Mouse (Mus musculus) midbrain, embryonic 14.5 days (tissue): ENCODE results near the gene Mat2b. TPM values are rescaled to one million over a fixed set of nuclear protein-coding genes. Genes with fewer than 3 reads are reported as not detected.
"Not testable (repeated sequence)": the region's sequence is repeated elsewhere in the genome, so short reads cannot be mapped to it uniquely, and the experiment has no call there.

ENCODE experiments used
- ATAC-seq: fragments of 200-750 bp; cut with Nextera tagmentation; 2 replicates; pipeline ENCODE4 v1.8.0; 2017; ENCODE audit warnings: moderate number of reproducible peaks, moderate library complexity; ENCODE audit not compliant: low FRiP score, low TSS enrichment
- DNase-seq: peaks from one replicate; pipeline ENCODE4 v3.0.0-alpha.2; 2015
- H3K27ac ChIP-seq: fragments of 300-500 bp; sonication (generic); replicated peaks from 2 replicates; pipeline ENCODE4 v1.5.1; 2014; ENCODE audit warnings: mild to moderate bottlenecking, low read depth, low read length, moderate library complexity
- H3K27me3 ChIP-seq: fragments of 300-500 bp; sonication (generic); 2 replicates; pipeline ENCODE4 v1.6.1; 2014; ENCODE audit warnings: low read length, control low read depth, mixed read lengths; ENCODE audit not compliant: control insufficient read depth, insufficient read depth
- H3K36me3 ChIP-seq: fragments of 300-500 bp; sonication (generic); 2 replicates; pipeline ENCODE4 v1.6.1; 2014; ENCODE audit warnings: low read length, control low read depth; ENCODE audit not compliant: control insufficient read depth, insufficient read depth
- H3K4me1 ChIP-seq: fragments of 300-500 bp; sonication (generic); 2 replicates; pipeline ENCODE4 v1.6.1; 2014; ENCODE audit warnings: mild to moderate bottlenecking, antibody characterized with exemption, low read length, control low read depth; ENCODE audit not compliant: control insufficient read depth, insufficient read depth
- H3K4me2 ChIP-seq: fragments of 300-500 bp; sonication (generic); 2 replicates; pipeline ENCODE4 v1.6.1; 2014; ENCODE audit warnings: mild to moderate bottlenecking, low read length, moderate library complexity
- H3K4me3 ChIP-seq: fragments of 300-500 bp; sonication (generic); replicated peaks from 2 replicates; pipeline ENCODE4 v1.5.1; 2014; ENCODE audit warnings: low read depth, low read length
- H3K9ac ChIP-seq: fragments of 300-500 bp; sonication (generic); replicated peaks from 2 replicates; pipeline ENCODE4 v1.6.1; 2014; ENCODE audit warnings: mild to moderate bottlenecking, low read length, moderate library complexity
- H3K9me3 ChIP-seq: fragments of 300-500 bp; sonication (generic); 2 replicates; pipeline ENCODE4 v1.6.1; 2016; ENCODE audit warnings: low read length, control low read depth, mixed read lengths; ENCODE audit not compliant: control insufficient read depth
- WGBS: fragments of 180-500 bp; shearing (Covaris S2); extraction: QIAGEN DNeasy Blood & Tissue Kit; methylation state at CpG from one replicate; pipeline ENCODE4 v1.1.7; 2014; 5-methylcytosine and 5-hydroxymethylcytosine counted together
- polyA plus RNA-seq: library from polyadenylated mRNA; unstranded; fragments of >200 nt; fragmentation: Nextera tagmentation; extraction: Ambion mirVana; gene quantifications from 2 replicates; pipeline ENCODE4 v1.2.1, GENCODE M21; 2014

The Mat2b gene
- polyA plus RNA-seq, 1 experiment from 2014 or later, result 69.9 TPM

- Histone ChIP-seq H3K4me3 (no peak overlapping the region), H3K9ac (no peak overlapping the region), H3K36me3 (peaks cover 13% of the 10 kb centered on the region; the same call in 1 of the 2 replicates), H3K4me2 (no peak overlapping the region), H3K27me3 (no peaks in the 10 kb centered on the region), H3K27ac (no peak overlapping the region), H3K4me1 (no peaks in the 10 kb centered on the region), H3K9me3 (no peaks in the 10 kb centered on the region)
- ATAC-seq, result no peak
- WGBS, result 93% methylated on average over 5 of the region's 5 CpGs
- no peak for DNase-seq
Measured at GRCm38 (mm10) chr11:40715524-40715923, 20.5 kb upstream of the Mat2b start.

DNA sequence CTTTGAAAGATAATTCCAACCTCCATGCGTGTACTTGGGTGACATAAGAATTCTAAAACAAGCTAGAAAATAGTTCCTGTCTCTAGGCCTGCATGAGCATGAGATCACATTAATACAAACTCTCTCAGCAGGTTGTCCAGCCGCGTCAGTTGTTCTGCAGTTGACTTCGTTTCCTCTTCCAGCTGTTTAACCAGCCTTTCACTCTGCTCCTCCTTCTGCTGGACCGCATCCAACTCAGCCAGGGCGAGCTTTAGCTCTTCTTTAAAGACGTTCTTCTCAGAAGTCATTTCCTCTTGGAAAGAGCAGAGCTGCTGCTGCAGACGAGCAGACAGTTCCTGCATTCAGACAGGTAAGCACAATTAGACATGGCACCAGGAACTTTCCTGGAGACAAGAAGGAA lies 18.9 kb upstream of the Mat2b start:
- ATAC-seq (no peak), DNase-seq (peak; percentile 7)
- H3K4me1 ChIP-seq, result no peaks in the 10 kb centered on the region
- no peak overlapping the region for H3K4me2 ChIP-seq
- H3K36me3 ChIP-seq, result peaks cover 21% of the 10 kb centered on the region; the same call in 1 of the 2 replicates
- no peak overlapping the region for H3K9ac ChIP-seq
- H3K27ac ChIP-seq, result no peak overlapping the region
- no peak overlapping the region for H3K4me3 ChIP-seq
- 86% methylated on average over 8 of the region's 8 CpGs for WGBS
- H3K9me3 ChIP-seq, result no peaks in the 10 kb centered on the region
- H3K27me3 ChIP-seq, result no peaks in the 10 kb centered on the region

GRCm38 (mm10) chr11:40709899-40710298 lies 14.9 kb upstream of the Mat2b start:
- not testable (repeated sequence) for H3K27ac ChIP-seq, H3K27me3 ChIP-seq, H3K4me3 ChIP-seq, H3K4me2 ChIP-seq, H3K9ac ChIP-seq, DNase-seq, H3K9me3 ChIP-seq, ATAC-seq, H3K4me1 ChIP-seq
- 92% methylated on average over 6 of the region's 6 CpGs for WGBS
- H3K36me3 ChIP-seq, result peaks cover 20% of the 10 kb centered on the region; the same call in 1 of the 2 replicates

DNA sequence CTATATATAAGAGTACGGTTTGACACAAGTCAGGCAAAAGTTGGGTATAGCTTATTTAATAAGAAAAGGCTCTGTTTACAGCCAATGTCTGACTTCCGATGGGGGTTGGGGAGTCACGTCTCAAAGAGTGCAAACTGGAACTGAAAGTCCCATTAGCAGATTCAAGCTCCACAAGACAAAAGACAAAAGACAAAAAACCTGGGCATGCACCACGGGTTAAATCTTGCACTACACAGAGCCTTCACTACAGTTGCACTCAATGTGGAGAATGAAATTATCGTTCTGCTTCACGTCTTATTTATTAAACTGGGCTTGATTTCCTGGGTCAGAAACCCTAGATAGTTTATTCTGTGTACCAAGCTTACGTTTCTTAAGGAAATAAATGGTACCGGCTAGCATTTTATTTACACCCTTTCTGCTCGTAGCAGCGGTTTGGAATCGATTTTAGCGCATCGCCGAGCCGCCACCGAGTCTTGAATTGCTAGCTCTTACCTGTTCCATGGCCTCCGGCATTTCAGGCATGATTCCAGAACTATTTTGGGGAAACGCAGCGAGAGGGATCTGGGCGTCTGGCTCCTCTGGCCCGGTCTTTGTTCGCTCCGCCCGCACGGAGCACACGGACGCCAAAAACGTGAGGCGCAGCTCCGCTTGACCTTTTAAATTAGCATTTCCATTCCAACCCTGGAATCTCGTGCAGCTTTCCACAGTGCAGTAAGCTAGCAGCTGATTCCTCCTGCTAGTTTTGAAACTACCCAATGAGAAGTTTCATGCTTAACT lies 504 bp downstream of the Mat2b start:
- H3K4me2 ChIP-seq, result peak overlapping the region; percentile 88
- H3K9me3 ChIP-seq, result no peaks in the 10 kb centered on the region
- peak; percentile 38 for ATAC-seq
- H3K4me1 ChIP-seq, result peaks cover 18% of the 10 kb centered on the region
- H3K9ac ChIP-seq, result peak overlapping the region; percentile 75
- no peaks in the 10 kb centered on the region for H3K36me3 ChIP-seq
- DNase-seq, result peak; percentile 86
- peak overlapping the region; percentile 59 for H3K4me3 ChIP-seq
- H3K27ac ChIP-seq, result peak overlapping the region; percentile 93
- no peaks in the 10 kb centered on the region for H3K27me3 ChIP-seq
- under 1% methylated on average over 31 of the region's 31 CpGs for WGBS

DNA sequence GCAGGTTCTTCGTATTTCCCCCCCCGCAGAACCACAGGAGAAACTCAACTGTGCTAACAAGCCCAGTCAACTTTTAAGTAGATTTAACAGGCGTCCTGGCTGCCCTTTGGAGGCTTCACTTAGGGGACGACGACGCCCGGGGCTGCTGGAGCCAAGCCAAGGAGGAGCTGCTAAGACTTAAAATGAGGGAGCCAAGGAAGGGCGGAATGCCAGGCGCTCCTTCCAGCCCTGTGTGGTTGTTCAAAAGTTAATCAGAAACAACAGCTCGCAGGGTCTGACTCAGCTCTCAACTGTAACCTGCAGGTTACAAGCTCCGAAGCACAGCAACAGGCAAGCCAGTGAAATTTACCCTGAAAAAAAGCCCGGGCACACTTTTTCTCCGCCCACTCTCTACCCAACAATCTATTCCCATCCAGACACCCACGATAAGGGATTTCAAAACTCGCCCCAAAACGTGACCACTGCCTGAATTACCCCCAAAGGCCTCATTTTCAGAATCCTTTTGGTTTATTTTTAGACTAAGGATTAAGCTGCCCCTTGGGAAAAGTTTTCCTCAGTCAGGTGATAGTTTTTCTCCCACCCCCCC lies 1.5 kb downstream of the Mat2b start:
- Histone ChIP-seq H3K27ac (peak overlapping the region; percentile 93), H3K4me3 (peak overlapping the region; percentile 59), H3K9me3 (no peaks in the 10 kb centered on the region), H3K9ac (peak overlapping the region; percentile 45), H3K36me3 (no peaks in the 10 kb centered on the region), H3K4me1 (peaks cover 18% of the 10 kb centered on the region), H3K4me2 (peak overlapping the region; percentile 88), H3K27me3 (no peaks in the 10 kb centered on the region)
- under 1% methylated on average over 16 of the region's 16 CpGs for WGBS
- ATAC-seq (no peak), DNase-seq (peak; percentile 76)

GRCm38 (mm10) chr11:40692511-40693365 lies 2.3 kb downstream of the Mat2b start:
- under 1% methylated on average over 36 of the region's 36 CpGs for WGBS
- Histone ChIP-seq H3K4me3 (peak overlapping the region; percentile 59), H3K9ac (peak overlapping the region; percentile 60), H3K4me1 (peaks cover 18% of the 10 kb centered on the region), H3K4me2 (peak overlapping the region; percentile 88), H3K9me3 (no peaks in the 10 kb centered on the region), H3K27ac (peak overlapping the region; percentile 93), H3K27me3 (no peaks in the 10 kb centered on the region), H3K36me3 (no peaks in the 10 kb centered on the region)
- DNase-seq (peak; percentile 97), ATAC-seq (peak; percentile 98)

- no peaks in the 10 kb centered on the region for H3K9me3 ChIP-seq
- H3K27ac ChIP-seq, result peak overlapping the region; percentile 93
- H3K4me3 ChIP-seq, result peak overlapping the region; percentile 59
- peak overlapping the region; percentile 60 for H3K9ac ChIP-seq
- DNase-seq (no peak), ATAC-seq (peak; percentile 62)
- no peaks in the 10 kb centered on the region for H3K27me3 ChIP-seq
- H3K4me2 ChIP-seq, result peak overlapping the region; percentile 88
- H3K4me1 ChIP-seq, result peaks cover 18% of the 10 kb centered on the region
- under 1% methylated on average over 28 of the region's 28 CpGs for WGBS
- H3K36me3 ChIP-seq, result peaks cover 5% of the 10 kb centered on the region
Measured at GRCm38 (mm10) chr11:40692101-40692509, 2.9 kb downstream of the Mat2b start.

DNA sequence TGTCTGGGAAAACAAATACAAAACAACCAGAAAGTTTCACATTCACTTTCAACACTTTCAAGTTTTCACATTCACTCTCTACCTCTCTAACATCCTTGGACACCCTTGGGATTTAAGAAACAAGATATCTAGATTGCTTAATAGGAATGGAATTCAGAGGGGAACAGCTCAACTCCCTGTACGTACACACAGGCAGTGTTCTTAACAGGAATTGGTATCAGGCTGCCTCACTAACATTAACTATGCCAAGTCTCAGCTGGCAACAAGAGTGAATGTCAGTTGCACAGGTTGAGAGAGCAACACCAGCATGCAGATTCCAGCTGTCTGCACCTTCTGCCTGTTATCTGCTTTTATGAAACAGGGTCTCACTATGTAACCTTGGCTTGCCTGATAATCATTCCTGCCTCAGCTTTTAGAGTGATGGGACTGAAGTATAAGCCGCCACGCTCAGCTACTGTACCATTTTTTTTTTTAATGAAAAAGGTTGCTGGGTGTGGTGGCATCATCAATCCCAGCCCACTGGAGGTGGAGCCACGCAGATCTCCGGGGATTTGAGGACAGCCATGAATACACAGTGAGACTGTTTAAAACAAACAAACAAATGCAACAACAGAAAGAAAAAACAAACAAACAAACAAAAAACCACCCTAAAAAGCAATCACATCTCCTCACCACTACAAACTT lies 4.4 kb downstream of the Mat2b start:
- H3K27me3 ChIP-seq, result no peaks in the 10 kb centered on the region
- H3K4me2 ChIP-seq, result peak overlapping the region; percentile 88
- no peak overlapping the region for H3K4me3 ChIP-seq
- no peak overlapping the region for H3K27ac ChIP-seq
- peaks cover 18% of the 10 kb centered on the region for H3K36me3 ChIP-seq
- H3K4me1 ChIP-seq, result peaks cover 18% of the 10 kb centered on the region
- no peak for ATAC-seq
- no peaks in the 10 kb centered on the region for H3K9me3 ChIP-seq
- WGBS, result 80% methylated on average over 5 of the region's 5 CpGs
- no peak for DNase-seq
- H3K9ac ChIP-seq, result no peak overlapping the region
